ENCODE assay signal across 8 mouse cellular contexts in the genomic region with DNA sequence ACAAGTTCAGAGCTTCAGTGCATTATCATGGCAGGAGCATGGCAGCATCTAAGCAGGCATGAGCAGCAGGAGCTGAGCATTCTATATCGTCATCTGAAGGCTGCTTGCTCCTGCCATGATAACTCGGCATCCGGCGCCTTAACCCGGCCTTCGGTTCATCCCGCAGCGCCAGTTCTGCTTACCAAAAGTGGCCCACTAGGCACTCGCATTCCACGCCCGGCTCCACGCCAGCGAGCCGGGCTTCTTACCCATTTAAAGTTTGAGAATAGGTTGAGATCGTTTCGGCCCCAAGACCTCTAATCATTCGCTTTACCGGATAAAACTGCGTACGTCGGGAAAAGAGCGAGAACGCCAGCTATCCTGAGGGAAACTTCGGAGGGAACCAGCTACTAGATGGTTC.
A peak's percentile ranks its signal among the peaks of the same experiment; 100 is the strongest.
DNase-seq lines count a peak whose midpoint lies in the region.

No protein-coding gene starts in this region.

- DNase-seq in CD8-positive naive resting alpha-beta T cell, adult 2 months (ENCODE audit: low read depth in 2 of 2, low spot score in 2 of 2), result peak; percentile 88 to 99
- DNase-seq in cerebellum, postnatal 36 days, result peak; percentile 58 to 83
- peak; percentile 67 to 80 for DNase-seq in heart, adult 9 months (ENCODE audit: low spot score in 2 of 2)
- peak; percentile 86 to 95 for DNase-seq in layer of hippocampus, adult 18-20 months (ENCODE audit: low spot score in 2 of 2)
- DNase-seq in left cerebral cortex, adult 9 months (ENCODE audit: low spot score in 2 of 2), result peak; percentile 23 to 92
- DNase-seq in monocyte, adult 2 months (ENCODE audit: low read depth in 1 of 2, low spot score in 2 of 2), result peak; percentile 70 to 97
- peak; percentile 58 to 95 for DNase-seq in spleen, postnatal 10 days (ENCODE audit: low spot score in 2 of 2)
- peak; percentile 79 to 98 for DNase-seq in urinary bladder, adult 18-20 months (ENCODE audit: low spot score in 2 of 2)

Comparison
In these comparisons a context has a peak if more than half of its experiments do, and no peak if none do; other contexts are left out.
1. Peak in every context shown above with its lines: DNase-seq.